Mouse (Mus musculus): ENCODE measurements around the gene Gpc5. TPM values are rescaled to one million over a fixed set of nuclear protein-coding genes. Genes with fewer than 3 reads are reported as not detected.

Gpc5 gene
- polyA plus RNA-seq, 1 experiment from 2014 or later, result 0.07 TPM

DNA sequence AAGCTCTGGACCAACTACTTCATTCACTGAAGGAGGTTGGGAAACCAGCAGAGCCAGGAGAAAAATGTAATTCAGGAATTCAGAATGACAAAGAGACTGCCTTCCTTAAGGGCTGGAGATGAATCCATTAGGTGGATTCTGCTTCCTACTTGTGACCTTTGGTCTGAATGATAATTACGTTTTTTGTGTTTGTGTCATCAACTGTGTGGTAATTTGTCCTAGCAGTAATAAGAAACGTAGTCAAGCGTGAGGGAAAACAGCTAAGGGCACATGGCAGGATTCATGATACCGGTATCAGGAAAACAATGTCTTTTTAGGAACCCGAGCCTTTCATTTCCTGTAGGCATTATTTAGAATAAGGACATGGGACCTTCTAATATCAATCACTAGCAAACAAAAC lies 1045.3 kb downstream of the Gpc5 start:
- no peak overlapping the region for H3K4me3 ChIP-seq (ENCODE audit: low read depth, low read length)
- H3K36me3 ChIP-seq (ENCODE audit: control insufficient read depth, insufficient read depth, low read length), result no peaks in the 10 kb centered on the region
- H3K4me1 ChIP-seq (replicated peaks; ENCODE audit: control insufficient read depth, insufficient read depth), result no peaks in the 10 kb centered on the region
- DNase-seq (ENCODE audit: low spot score), result no peak
- TF ChIP-seq EP300 (optimal IDR thresholded peaks at IDR 0.05) (no peak), CTCF (IDR thresholded peaks at IDR 0.05; ENCODE audit: low read depth) (no peak)
- H3K27me3 ChIP-seq (ENCODE audit: control insufficient read depth, insufficient read depth, low read length), result no peaks in the 10 kb centered on the region
- no peak for ATAC-seq (ENCODE audit: low FRiP score, low TSS enrichment)
- H3K9me3 ChIP-seq (ENCODE audit: control insufficient read depth, low read length), result no peaks in the 10 kb centered on the region
- no peak overlapping the region for H3K9ac ChIP-seq (ENCODE audit: low read length)
- WGBS, result 74% methylated on average over 5 of the region's 5 CpGs
- no peak overlapping the region for H3K4me2 ChIP-seq (replicated peaks; ENCODE audit: low read depth)
- no peak overlapping the region for H3K27ac ChIP-seq (replicated peaks)

DNA sequence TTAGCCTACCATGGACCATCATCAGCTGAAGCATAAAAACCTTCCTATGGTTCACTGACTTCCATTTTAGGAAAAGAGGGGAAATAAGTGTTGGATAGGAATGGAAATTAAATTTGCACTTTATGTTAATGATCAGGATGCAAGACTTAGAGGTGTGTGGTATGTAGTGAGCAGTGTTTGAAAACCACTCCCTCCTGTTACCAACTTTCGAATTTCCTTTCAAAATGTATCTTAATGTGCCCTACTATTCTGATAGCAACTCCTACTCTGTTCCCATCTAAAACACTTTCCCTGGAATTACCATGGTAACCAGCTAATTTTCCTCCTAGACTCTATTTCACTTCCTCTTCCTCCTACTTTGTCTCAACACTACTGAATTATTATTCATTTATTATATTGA lies 1045.8 kb downstream of the Gpc5 start:
- no peak overlapping the region for H3K4me2 ChIP-seq (replicated peaks; ENCODE audit: low read depth)
- no peak for ATAC-seq (ENCODE audit: low FRiP score, low TSS enrichment)
- no peaks in the 10 kb centered on the region for H3K9me3 ChIP-seq (ENCODE audit: control insufficient read depth, low read length)
- no peak overlapping the region for H3K9ac ChIP-seq (ENCODE audit: low read length)
- no peak overlapping the region for H3K27ac ChIP-seq (replicated peaks)
- WGBS, result 78% methylated on average over 1 of the region's 1 CpGs
- H3K4me3 ChIP-seq (ENCODE audit: low read depth, low read length), result no peak overlapping the region
- H3K36me3 ChIP-seq (ENCODE audit: control insufficient read depth, insufficient read depth, low read length), result no peaks in the 10 kb centered on the region
- no peak for TF ChIP-seq EP300 (optimal IDR thresholded peaks at IDR 0.05)
- no peak for TF ChIP-seq CTCF (IDR thresholded peaks at IDR 0.05; ENCODE audit: low read depth)
- H3K27me3 ChIP-seq (ENCODE audit: control insufficient read depth, insufficient read depth, low read length), result no peaks in the 10 kb centered on the region
- H3K4me1 ChIP-seq (replicated peaks; ENCODE audit: control insufficient read depth, insufficient read depth), result no peaks in the 10 kb centered on the region
- no peak for DNase-seq (ENCODE audit: low spot score)

DNA sequence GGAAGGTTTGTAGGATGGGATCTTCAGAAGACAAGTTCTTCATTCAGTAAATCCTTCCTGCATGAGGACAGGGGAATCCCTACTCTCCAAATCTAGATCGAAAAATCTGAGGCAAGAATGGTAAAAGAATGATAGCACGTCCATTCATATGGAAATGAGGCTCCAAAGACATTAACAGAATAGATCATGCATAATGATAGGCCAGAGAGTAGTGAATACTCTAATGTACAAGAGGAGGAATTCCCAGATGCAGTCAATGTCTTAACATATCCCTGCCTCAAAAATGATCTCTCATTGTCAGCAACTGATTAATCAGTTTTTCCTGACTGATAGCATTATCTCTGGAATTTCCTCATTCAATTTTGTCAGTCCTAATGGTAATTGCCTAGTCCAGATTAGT lies 1070.6 kb downstream of the Gpc5 start:
- WGBS, result 79% methylated on average over 2 of the region's 2 CpGs
- no peaks in the 10 kb centered on the region for H3K27me3 ChIP-seq (ENCODE audit: control insufficient read depth, insufficient read depth, low read length)
- ATAC-seq (ENCODE audit: low FRiP score, low TSS enrichment), result no peak
- H3K9ac ChIP-seq (ENCODE audit: low read length), result no peak overlapping the region
- H3K4me2 ChIP-seq (replicated peaks; ENCODE audit: low read depth), result no peak overlapping the region
- H3K9me3 ChIP-seq (ENCODE audit: control insufficient read depth, low read length), result no peaks in the 10 kb centered on the region
- H3K27ac ChIP-seq (replicated peaks), result no peak overlapping the region
- no peaks in the 10 kb centered on the region for H3K4me1 ChIP-seq (replicated peaks; ENCODE audit: control insufficient read depth, insufficient read depth)
- H3K4me3 ChIP-seq (ENCODE audit: low read depth, low read length), result no peak overlapping the region
- TF ChIP-seq EP300 (optimal IDR thresholded peaks at IDR 0.05), result no peak
- no peak for TF ChIP-seq CTCF (IDR thresholded peaks at IDR 0.05; ENCODE audit: low read depth)
- DNase-seq (ENCODE audit: low spot score), result no peak
- no peaks in the 10 kb centered on the region for H3K36me3 ChIP-seq (ENCODE audit: control insufficient read depth, insufficient read depth, low read length)

DNA sequence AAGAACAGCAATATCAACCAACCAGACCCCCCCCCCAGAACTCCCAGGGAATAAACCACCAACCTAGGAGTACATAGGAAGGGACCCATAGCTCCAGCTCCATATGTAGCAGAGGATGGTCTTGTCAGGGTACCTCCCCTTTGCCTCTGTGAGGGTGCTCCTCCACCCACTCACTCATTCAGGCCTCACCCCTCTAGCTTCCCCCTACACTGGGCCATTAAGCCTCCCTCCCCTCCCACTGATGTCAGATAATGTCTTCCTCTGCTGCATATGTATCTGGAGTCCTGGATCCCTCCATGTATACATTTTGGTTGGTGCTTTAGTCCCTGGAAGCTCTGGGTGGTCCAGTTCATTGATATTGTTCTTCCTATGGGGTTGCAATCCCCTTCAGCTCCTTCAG lies 1075.4 kb downstream of the Gpc5 start:
- TF ChIP-seq CTCF (IDR thresholded peaks at IDR 0.05; ENCODE audit: low read depth), result no peak
- TF ChIP-seq EP300 (optimal IDR thresholded peaks at IDR 0.05), result no peak
- Histone ChIP-seq H3K27me3 (ENCODE audit: control insufficient read depth, insufficient read depth, low read length) (no peaks in the 10 kb centered on the region), H3K4me2 (replicated peaks; ENCODE audit: low read depth) (no peak overlapping the region), H3K9ac (ENCODE audit: low read length) (no peak overlapping the region), H3K27ac (replicated peaks) (no peak overlapping the region), H3K9me3 (ENCODE audit: control insufficient read depth, low read length) (no peaks in the 10 kb centered on the region), H3K4me1 (replicated peaks; ENCODE audit: control insufficient read depth, insufficient read depth) (no peaks in the 10 kb centered on the region), H3K4me3 (ENCODE audit: low read depth, low read length) (no peak overlapping the region), H3K36me3 (ENCODE audit: control insufficient read depth, insufficient read depth, low read length) (no peaks in the 10 kb centered on the region)
- DNase-seq (ENCODE audit: low spot score) (no peak), ATAC-seq (ENCODE audit: low FRiP score, low TSS enrichment) (no peak)

DNA sequence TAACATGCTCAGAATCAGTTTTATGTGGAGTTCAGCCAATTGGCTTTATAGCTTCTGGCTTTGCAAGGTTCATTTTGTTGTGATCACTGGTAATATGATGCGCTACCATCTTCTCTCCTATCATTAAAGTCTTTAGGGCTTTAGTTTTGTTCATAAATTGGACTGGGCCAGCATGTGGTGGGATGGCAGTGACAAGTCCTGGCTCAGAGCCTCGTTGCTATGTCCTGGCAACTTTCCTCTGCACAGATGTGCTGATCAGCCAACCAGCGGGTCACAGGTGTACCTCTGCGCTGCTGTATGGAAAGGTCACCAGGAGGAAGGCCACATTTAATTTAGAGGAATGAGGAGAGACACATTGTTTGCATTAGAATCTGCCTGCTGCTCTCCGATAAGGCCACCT lies 1077.1 kb downstream of the Gpc5 start:
- 63% methylated on average over 5 of the region's 5 CpGs for WGBS
- no peak for DNase-seq (ENCODE audit: low spot score)

DNA sequence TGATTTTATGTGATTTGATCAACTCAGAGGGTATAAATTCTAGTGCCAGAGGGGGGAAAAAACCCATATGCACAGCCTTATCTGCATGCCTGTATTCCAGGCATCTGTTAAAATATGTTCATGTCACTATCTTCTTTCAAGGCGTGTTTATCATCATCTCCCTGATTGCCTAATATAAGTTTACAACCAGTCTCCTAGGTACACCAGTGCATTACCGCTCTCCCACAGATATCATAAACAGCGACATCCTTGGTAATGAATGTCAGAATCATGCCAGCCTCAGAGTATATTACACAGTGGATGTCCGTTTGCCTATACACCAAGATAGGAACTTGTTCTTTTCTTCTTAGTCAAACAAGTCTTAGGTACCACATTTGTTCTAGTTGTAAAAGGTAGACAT lies 1095.0 kb downstream of the Gpc5 start:
- 75% methylated on average over 4 of the region's 4 CpGs for WGBS
- Histone ChIP-seq H3K9ac (ENCODE audit: low read length) (no peak overlapping the region), H3K4me3 (ENCODE audit: low read depth, low read length) (no peak overlapping the region), H3K36me3 (ENCODE audit: control insufficient read depth, insufficient read depth, low read length) (no peaks in the 10 kb centered on the region), H3K27ac (replicated peaks) (no peak overlapping the region), H3K4me2 (replicated peaks; ENCODE audit: low read depth) (no peak overlapping the region), H3K27me3 (ENCODE audit: control insufficient read depth, insufficient read depth, low read length) (no peaks in the 10 kb centered on the region), H3K4me1 (replicated peaks; ENCODE audit: control insufficient read depth, insufficient read depth) (no peaks in the 10 kb centered on the region), H3K9me3 (ENCODE audit: control insufficient read depth, low read length) (no peaks in the 10 kb centered on the region)
- TF ChIP-seq CTCF (IDR thresholded peaks at IDR 0.05; ENCODE audit: low read depth) (no peak), EP300 (optimal IDR thresholded peaks at IDR 0.05) (no peak)
- no peak for DNase-seq (ENCODE audit: low spot score)
- ATAC-seq (ENCODE audit: low FRiP score, low TSS enrichment), result no peak

More for the DNA sequence above, 1077.1 kb downstream of the Gpc5 start:
- no peak overlapping the region for H3K4me3 ChIP-seq (ENCODE audit: low read depth, low read length)
- no peaks in the 10 kb centered on the region for H3K36me3 ChIP-seq (ENCODE audit: control insufficient read depth, insufficient read depth, low read length)
- no peak overlapping the region for H3K9ac ChIP-seq (ENCODE audit: low read length)
- H3K9me3 ChIP-seq (ENCODE audit: control insufficient read depth, low read length), result no peaks in the 10 kb centered on the region
- no peak overlapping the region for H3K27ac ChIP-seq (replicated peaks)
- H3K4me1 ChIP-seq (replicated peaks; ENCODE audit: control insufficient read depth, insufficient read depth), result no peaks in the 10 kb centered on the region
- ATAC-seq (ENCODE audit: low FRiP score, low TSS enrichment), result no peak
- no peak for TF ChIP-seq EP300 (optimal IDR thresholded peaks at IDR 0.05)
- no peak for TF ChIP-seq CTCF (IDR thresholded peaks at IDR 0.05; ENCODE audit: low read depth)
- H3K4me2 ChIP-seq (replicated peaks; ENCODE audit: low read depth), result no peak overlapping the region
- no peaks in the 10 kb centered on the region for H3K27me3 ChIP-seq (ENCODE audit: control insufficient read depth, insufficient read depth, low read length)
